Mouse (Mus musculus): ENCODE measurements at regions not wholly inside any gene's neighbourhood (a gene's known extent, or its start where the extent isn't known, plus 50 kb on each side); places are given as distances from the start of the nearest gene placed in this dataset.

GRCm38 (mm10) chr9:60931290-60931689 lies 136.9 kb downstream of the Uaca start:
- TF ChIP-seq GATA4 (IDR thresholded peaks at IDR 0.05; ENCODE audit: insufficient replicate concordance, low read length): peak; percentile 88

- no peak for TF ChIP-seq GATA4 (IDR thresholded peaks at IDR 0.05; ENCODE audit: insufficient replicate concordance, low read length)
These were observed 142.6 kb downstream of the Uaca start for GRCm38 (mm10) chr9:60936937-60937336.

GRCm38 (mm10) chr9:60939858-60940804 lies 145.8 kb downstream of the Uaca start:
- no peak for TF ChIP-seq GATA4 (IDR thresholded peaks at IDR 0.05; ENCODE audit: insufficient replicate concordance, low read length)

- TF ChIP-seq GATA4 (IDR thresholded peaks at IDR 0.05; ENCODE audit: insufficient replicate concordance, low read length): peak; percentile 25; the same call in 1 of the 2 replicates
These were observed 153.0 kb downstream of the Uaca start for GRCm38 (mm10) chr9:60947363-60947762.

- no peak for TF ChIP-seq GATA4 (IDR thresholded peaks at IDR 0.05; ENCODE audit: insufficient replicate concordance, low read length)
These were observed 154.3 kb downstream of the Uaca start for GRCm38 (mm10) chr9:60948531-60949070.

GRCm38 (mm10) chr9:60950161-60950560 lies 155.8 kb downstream of the Uaca start:
- TF ChIP-seq GATA4 (IDR thresholded peaks at IDR 0.05; ENCODE audit: insufficient replicate concordance, low read length): no peak

GRCm38 (mm10) chr9:60951071-60951561 lies 156.8 kb downstream of the Uaca start:
- no peak for TF ChIP-seq GATA4 (IDR thresholded peaks at IDR 0.05; ENCODE audit: insufficient replicate concordance, low read length)

GRCm38 (mm10) chr9:60957438-60957837 lies 163.1 kb downstream of the Uaca start:
- no peak for TF ChIP-seq GATA4 (IDR thresholded peaks at IDR 0.05; ENCODE audit: insufficient replicate concordance, low read length)

GRCm38 (mm10) chr9:60959537-60959936 lies 165.2 kb downstream of the Uaca start:
- no peak for TF ChIP-seq GATA4 (IDR thresholded peaks at IDR 0.05; ENCODE audit: insufficient replicate concordance, low read length)

- no peak for TF ChIP-seq GATA4 (IDR thresholded peaks at IDR 0.05; ENCODE audit: insufficient replicate concordance, low read length)
These were observed 167.7 kb downstream of the Uaca start for GRCm38 (mm10) chr9:60962086-60962485.

GRCm38 (mm10) chr9:60965641-60966040 lies 171.3 kb downstream of the Uaca start:
- TF ChIP-seq GATA4 (IDR thresholded peaks at IDR 0.05; ENCODE audit: insufficient replicate concordance, low read length): no peak

- no peak for TF ChIP-seq GATA4 (IDR thresholded peaks at IDR 0.05; ENCODE audit: insufficient replicate concordance, low read length)
These were observed 174.1 kb downstream of the Uaca start for GRCm38 (mm10) chr9:60968281-60969031.

- TF ChIP-seq GATA4 (IDR thresholded peaks at IDR 0.05; ENCODE audit: insufficient replicate concordance, low read length): no peak
These were observed 178.0 kb downstream of the Uaca start for GRCm38 (mm10) chr9:60972201-60972910.

- no peak for TF ChIP-seq GATA4 (IDR thresholded peaks at IDR 0.05; ENCODE audit: insufficient replicate concordance, low read length)
These were observed 180.2 kb downstream of the Uaca start for GRCm38 (mm10) chr9:60974546-60974945.

All from liver, adult (tissue).